Mouse (Mus musculus) liver, embryonic 16.5 days (tissue): ENCODE data around the gene Aco2. TPM values are rescaled to one million over a fixed set of nuclear protein-coding genes. Genes with fewer than 3 reads are reported as not detected.

Experiments
- ATAC-seq: fragments of 200-750 bp; cut with Nextera tagmentation; 2 replicates; pipeline ENCODE4 v1.8.0; 2017; ENCODE audit warnings: low read depth, mild to moderate bottlenecking, moderate number of reproducible peaks, moderate library complexity
- H3K27ac ChIP-seq: fragments of 300-500 bp; sonication (generic); 2 replicates; pipeline ENCODE4 v1.5.1; 2014; ENCODE audit warnings: mild to moderate bottlenecking, low read length
- H3K27me3 ChIP-seq: fragments of 300-500 bp; sonication (generic); 2 replicates; pipeline ENCODE4 v1.6.1; 2014; ENCODE audit warnings: low read depth, low read length, mixed read lengths; ENCODE audit not compliant: control insufficient read depth, insufficient read depth
- H3K36me3 ChIP-seq: fragments of 300-500 bp; sonication (generic); 2 replicates; pipeline ENCODE4 v1.6.1; 2014; ENCODE audit warnings: mild to moderate bottlenecking; ENCODE audit not compliant: control insufficient read depth, insufficient read depth
- H3K4me1 ChIP-seq: fragments of 300-500 bp; sonication (generic); 2 replicates; pipeline ENCODE4 v1.6.1; 2014; ENCODE audit warnings: low read depth, low read length, mixed read lengths; ENCODE audit not compliant: control insufficient read depth
- H3K4me2 ChIP-seq: fragments of 300-500 bp; sonication (generic); 2 replicates; pipeline ENCODE4 v1.6.1; 2014; ENCODE audit warnings: low read depth, low read length, mixed read lengths
- H3K4me3 ChIP-seq: fragments of 300-500 bp; sonication (generic); 2 replicates; pipeline ENCODE4 v1.5.1; 2014; ENCODE audit warnings: low read depth, mild to moderate bottlenecking, low read length
- H3K9ac ChIP-seq: fragments of 300-500 bp; sonication (generic); 2 replicates; pipeline ENCODE4 v1.6.1; 2014; ENCODE audit warnings: low read depth, low read length
- H3K9me3 ChIP-seq: fragments of 300-500 bp; sonication (generic); replicated peaks from 2 replicates; pipeline ENCODE4 v1.6.1; 2016; ENCODE audit warnings: low read length; ENCODE audit not compliant: control insufficient read depth
- WGBS: fragments of 180-500 bp; shearing (Covaris S2); extraction: QIAGEN DNeasy Blood & Tissue Kit; methylation state at CpG from one replicate; pipeline ENCODE4 v1.1.7; 2014; ENCODE audit not compliant: insufficient replicate concordance; 5-methylcytosine and 5-hydroxymethylcytosine counted together
- polyA plus RNA-seq: library from polyadenylated mRNA; unstranded; fragments of >200 nt; fragmentation: Nextera tagmentation; extraction: Ambion mirVana; gene quantifications from 2 replicates; pipeline ENCODE4 v1.2.1, GENCODE M21; 2015

Gene Aco2
- polyA plus RNA-seq, 1 experiment from 2014 or later, result 114 TPM

- H3K9me3 ChIP-seq, result no peaks in the 10 kb centered on the region
- peaks cover 9% of the 10 kb centered on the region for H3K27me3 ChIP-seq
- WGBS, result 62% methylated on average over 4 of the region's 4 CpGs
- H3K4me2 ChIP-seq, result no peak overlapping the region
- ATAC-seq, result no peak
- peaks cover 10% of the 10 kb centered on the region for H3K4me1 ChIP-seq
- no peak overlapping the region for H3K9ac ChIP-seq
- H3K27ac ChIP-seq, result no peak overlapping the region
- no peaks in the 10 kb centered on the region for H3K36me3 ChIP-seq
- H3K4me3 ChIP-seq, result no peak overlapping the region
Observed at GRCm38 (mm10) chr15:81833481-81833880, 38.6 kb upstream of the Aco2 start.

GRCm38 (mm10) chr15:81834171-81834841 lies 37.8 kb upstream of the Aco2 start:
- Histone ChIP-seq H3K27me3 (peaks cover 9% of the 10 kb centered on the region), H3K9ac (no peak overlapping the region), H3K9me3 (no peaks in the 10 kb centered on the region), H3K4me1 (peaks cover 10% of the 10 kb centered on the region), H3K4me2 (no peak overlapping the region), H3K4me3 (no peak overlapping the region), H3K27ac (no peak overlapping the region), H3K36me3 (no peaks in the 10 kb centered on the region)
- no peak for ATAC-seq
- WGBS, result 61% methylated on average over 3 of the region's 3 CpGs

- no peak overlapping the region for H3K4me2 ChIP-seq
Observed at GRCm38 (mm10) chr15:81835007-81835880, 36.9 kb upstream of the Aco2 start.

GRCm38 (mm10) chr15:81836124-81836821 lies 35.8 kb upstream of the Aco2 start:
- peak; percentile 28; the same call in 1 of the 2 replicates for ATAC-seq
- H3K4me1 ChIP-seq, result peaks cover 12% of the 10 kb centered on the region
- peaks cover 9% of the 10 kb centered on the region for H3K27me3 ChIP-seq
- no peak overlapping the region for H3K27ac ChIP-seq
- H3K9me3 ChIP-seq, result no peaks in the 10 kb centered on the region
- H3K4me3 ChIP-seq, result peak overlapping the region; percentile 48
- 2% methylated on average over 33 of the region's 33 CpGs for WGBS
- H3K36me3 ChIP-seq, result no peaks in the 10 kb centered on the region
- peak overlapping the region; percentile 53 for H3K4me2 ChIP-seq
- H3K9ac ChIP-seq, result peak overlapping the region; percentile 35; the same call in 1 of the 2 replicates

More at GRCm38 (mm10) chr15:81835007-81835880, 36.9 kb upstream of the Aco2 start:
- Histone ChIP-seq H3K27me3 (peaks cover 9% of the 10 kb centered on the region), H3K36me3 (no peaks in the 10 kb centered on the region), H3K4me3 (no peak overlapping the region), H3K27ac (no peak overlapping the region), H3K9me3 (no peaks in the 10 kb centered on the region), H3K9ac (no peak overlapping the region), H3K4me1 (peaks cover 12% of the 10 kb centered on the region)
- WGBS, result 60% methylated on average over 10 of the region's 10 CpGs
- ATAC-seq, result no peak

GRCm38 (mm10) chr15:81836966-81837920 lies 34.9 kb upstream of the Aco2 start:
- Histone ChIP-seq H3K27me3 (peaks cover 9% of the 10 kb centered on the region), H3K4me1 (peaks cover 12% of the 10 kb centered on the region), H3K36me3 (no peaks in the 10 kb centered on the region), H3K4me2 (no peak overlapping the region), H3K27ac (no peak overlapping the region), H3K4me3 (no peak overlapping the region), H3K9ac (no peak overlapping the region), H3K9me3 (no peaks in the 10 kb centered on the region)
- 47% methylated on average over 7 of the region's 7 CpGs for WGBS
- ATAC-seq, result no peak

GRCm38 (mm10) chr15:81838554-81839235 lies 33.4 kb upstream of the Aco2 start:
- Histone ChIP-seq H3K36me3 (no peaks in the 10 kb centered on the region), H3K9me3 (no peaks in the 10 kb centered on the region), H3K27me3 (peaks cover 9% of the 10 kb centered on the region), H3K4me2 (no peak overlapping the region), H3K4me1 (peaks cover 12% of the 10 kb centered on the region), H3K27ac (no peak overlapping the region; the same call in 1 of the 2 replicates), H3K9ac (no peak overlapping the region), H3K4me3 (no peak overlapping the region)
- ATAC-seq, result no peak
- 62% methylated on average over 14 of the region's 14 CpGs for WGBS

- H3K27ac ChIP-seq, result peak overlapping the region; percentile 73
- no peak overlapping the region for H3K9ac ChIP-seq
- 56% methylated on average over 5 of the region's 5 CpGs for WGBS
- ATAC-seq, result peak; percentile 90
- H3K9me3 ChIP-seq, result no peaks in the 10 kb centered on the region
- H3K36me3 ChIP-seq, result no peaks in the 10 kb centered on the region
- H3K4me2 ChIP-seq, result no peak overlapping the region
- peaks cover 9% of the 10 kb centered on the region for H3K27me3 ChIP-seq
- peaks cover 12% of the 10 kb centered on the region for H3K4me1 ChIP-seq
- H3K4me3 ChIP-seq, result no peak overlapping the region
Observed at GRCm38 (mm10) chr15:81839634-81840033, 32.5 kb upstream of the Aco2 start.

- no peak for ATAC-seq
- no peak overlapping the region for H3K4me2 ChIP-seq
- H3K4me3 ChIP-seq, result no peak overlapping the region
- WGBS, result 81% methylated on average over 7 of the region's 7 CpGs
- H3K9ac ChIP-seq, result no peak overlapping the region
- peaks cover 9% of the 10 kb centered on the region for H3K27me3 ChIP-seq
- H3K9me3 ChIP-seq, result no peaks in the 10 kb centered on the region
- peaks cover 12% of the 10 kb centered on the region for H3K4me1 ChIP-seq
- H3K27ac ChIP-seq, result peak overlapping the region; percentile 73
- no peaks in the 10 kb centered on the region for H3K36me3 ChIP-seq
Observed at GRCm38 (mm10) chr15:81840306-81840705, 31.8 kb upstream of the Aco2 start.
